Mouse (Mus musculus) heart, postnatal 0 days (tissue): Measurements from ENCODE around the gene Dyrk3. TPM values are rescaled to one million over a fixed set of nuclear protein-coding genes. Genes with fewer than 3 reads are reported as not detected.

Experiments used
- ATAC-seq: fragments of 200-750 bp; cut with Nextera tagmentation; 2 replicates; pipeline ENCODE4 v1.8.0; 2017; ENCODE audit warnings: low read depth, moderate number of reproducible peaks, moderate library complexity; ENCODE audit not compliant: insufficient read depth
- DNase-seq: peaks from one replicate; pipeline ENCODE4 v3.0.0-alpha.2; 2016; ENCODE audit warnings: low spot score
- H3K27ac ChIP-seq: fragments of 300-500 bp; sonication (generic); 2 replicates; pipeline ENCODE4 v1.5.1; 2014; ENCODE audit warnings: low read depth, mild to moderate bottlenecking
- H3K27me3 ChIP-seq: fragments of 300-500 bp; sonication (generic); 2 replicates; pipeline ENCODE4 v1.6.1; 2014; ENCODE audit warnings: low read length, mixed read lengths; ENCODE audit not compliant: control insufficient read depth, insufficient read depth
- H3K36me3 ChIP-seq: fragments of 300-500 bp; sonication (generic); replicated peaks from 2 replicates; pipeline ENCODE4 v1.6.1; 2014; ENCODE audit warnings: low read length, mixed read lengths; ENCODE audit not compliant: control insufficient read depth, insufficient read depth
- H3K4me1 ChIP-seq: fragments of 300-500 bp; sonication (generic); 2 replicates; pipeline ENCODE4 v1.6.1; 2014; ENCODE audit warnings: antibody characterized with exemption; ENCODE audit not compliant: control insufficient read depth, insufficient read depth
- H3K4me2 ChIP-seq: fragments of 300-500 bp; sonication (generic); 2 replicates; pipeline ENCODE4 v1.6.1; 2014; ENCODE audit warnings: low read depth, mild to moderate bottlenecking, low read length, moderate library complexity
- H3K4me3 ChIP-seq: fragments of 300-500 bp; sonication (generic); 2 replicates; pipeline ENCODE4 v1.5.1; 2014; ENCODE audit warnings: low read depth, low read length
- H3K9ac ChIP-seq: fragments of 300-500 bp; sonication (generic); replicated peaks from 2 replicates; pipeline ENCODE4 v1.6.1; 2014; ENCODE audit warnings: low read depth, low read length, mixed read lengths
- H3K9me3 ChIP-seq: fragments of 300-500 bp; sonication (generic); replicated peaks from 2 replicates; pipeline ENCODE4 v1.6.1; 2016; ENCODE audit warnings: low read length; ENCODE audit not compliant: control insufficient read depth
- CTCF ChIP-seq: IDR thresholded peaks from 2 replicates; pipeline ENCODE4 v1.5.1; 2016; ENCODE audit warnings: antibody characterized with exemption, control low read depth, low read depth
- EP300 ChIP-seq: IDR thresholded peaks from 2 replicates; pipeline ENCODE4 v1.6.1; 2016; ENCODE audit warnings: antibody characterized with exemption, low read depth
- WGBS: fragments of 180-500 bp; shearing (Covaris S2); extraction: QIAGEN DNeasy Blood & Tissue Kit; methylation state at CpG from one replicate; pipeline ENCODE4 v1.1.7; 2014; 5-methylcytosine and 5-hydroxymethylcytosine counted together
- polyA plus RNA-seq: library from polyadenylated mRNA; unstranded; fragments of >200 nt; fragmentation: Nextera tagmentation; extraction: Ambion mirVana; gene quantifications from 2 replicates; pipeline ENCODE4 v1.2.1, GENCODE M21; 2015
- total RNA-seq: library from RNA; depleted of rRNA; stranded (reverse); fragments of >200 nt; gene quantifications from 2 replicates; pipeline ENCODE4 v1.2.3, GENCODE M21; 2014; ENCODE audit warnings: low replicate concordance

The Dyrk3 gene
- total and polyA plus RNA-seq, 2 experiments from 2014 or later = 0.86 to 1.4 TPM

DNA sequence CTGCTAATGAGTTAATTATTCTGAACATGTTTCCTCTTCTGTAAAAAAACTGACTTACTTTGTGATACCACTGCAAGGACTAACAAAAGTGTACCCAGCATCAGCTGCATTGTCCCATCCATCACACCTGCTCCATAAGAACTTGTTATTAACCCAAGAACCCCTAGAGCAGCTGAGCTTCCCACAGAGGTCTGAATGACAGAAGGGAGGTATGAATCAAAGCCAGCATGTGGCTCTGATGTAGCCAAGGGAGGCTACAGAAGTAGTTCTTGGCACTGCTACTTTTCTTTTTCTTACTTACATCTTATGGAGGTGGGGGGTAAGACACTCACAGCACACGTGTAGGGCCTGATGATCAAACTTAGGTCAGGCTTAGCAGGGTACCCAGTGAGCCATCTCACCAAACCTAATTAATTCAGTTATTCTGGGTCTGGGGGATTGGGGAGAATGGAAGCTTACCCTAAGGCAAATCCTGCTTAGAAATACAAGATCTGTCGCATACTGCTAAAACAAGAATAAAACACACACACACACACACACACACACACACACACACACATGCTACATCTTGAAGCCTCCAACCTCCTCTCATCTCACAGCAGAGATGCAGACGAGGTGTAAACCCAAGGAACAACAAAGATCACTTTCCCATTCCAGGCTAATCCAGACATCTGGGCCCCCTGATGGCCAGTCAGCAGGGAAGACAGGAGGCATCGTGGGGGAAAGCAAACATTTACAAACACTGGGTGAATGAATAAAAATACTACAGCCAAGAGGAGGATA is 52.0 kb downstream of the Dyrk3 start:
- Histone ChIP-seq H3K9me3 (no peaks in the 10 kb centered on the region), H3K9ac (0 out of 2 replicates have a peak overlapping the region, but pooled peaks have one; percentile 27), H3K4me1 (peaks cover 94% of the 10 kb centered on the region), H3K36me3 (no peaks in the 10 kb centered on the region), H3K27ac (peak overlapping the region; percentile 15; the same call in 1 of the 2 replicates), H3K27me3 (no peaks in the 10 kb centered on the region), H3K4me3 (no peak overlapping the region), H3K4me2 (no peak overlapping the region)
- TF ChIP-seq EP300 = no peak
- TF ChIP-seq CTCF = no peak
- ATAC-seq = no peak
- no peak for DNase-seq
- WGBS = 42% methylated on average over 4 of the region's 4 CpGs

DNA sequence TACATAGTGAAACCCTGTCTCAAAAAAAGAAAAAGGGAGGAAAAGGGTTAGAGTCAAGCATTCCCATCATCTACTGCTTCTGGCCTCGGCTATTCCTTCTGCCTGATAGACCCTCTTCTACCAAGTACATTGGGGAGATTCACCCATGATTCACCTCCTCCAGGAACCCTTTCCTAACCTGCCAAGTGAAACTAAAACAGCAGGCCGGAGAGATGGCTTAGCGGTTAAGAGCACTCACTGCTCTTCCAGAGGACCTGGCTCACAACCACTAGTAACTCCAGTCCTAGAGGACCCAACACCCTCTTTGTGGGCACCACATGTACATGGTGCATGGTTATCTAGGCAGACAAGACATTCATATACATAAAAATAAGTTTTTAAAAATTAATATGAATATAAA is 52.9 kb downstream of the Dyrk3 start:
- 42% methylated on average over 3 of the region's 3 CpGs for WGBS
- TF ChIP-seq CTCF = no peak
- no peak for TF ChIP-seq EP300
- DNase-seq (no peak), ATAC-seq (no peak)
- Histone ChIP-seq H3K4me2 (no peak overlapping the region), H3K9me3 (no peaks in the 10 kb centered on the region), H3K4me1 (peaks cover 94% of the 10 kb centered on the region), H3K27ac (no peak overlapping the region), H3K9ac (no peak overlapping the region), H3K4me3 (no peak overlapping the region), H3K27me3 (no peaks in the 10 kb centered on the region), H3K36me3 (no peaks in the 10 kb centered on the region)

DNA sequence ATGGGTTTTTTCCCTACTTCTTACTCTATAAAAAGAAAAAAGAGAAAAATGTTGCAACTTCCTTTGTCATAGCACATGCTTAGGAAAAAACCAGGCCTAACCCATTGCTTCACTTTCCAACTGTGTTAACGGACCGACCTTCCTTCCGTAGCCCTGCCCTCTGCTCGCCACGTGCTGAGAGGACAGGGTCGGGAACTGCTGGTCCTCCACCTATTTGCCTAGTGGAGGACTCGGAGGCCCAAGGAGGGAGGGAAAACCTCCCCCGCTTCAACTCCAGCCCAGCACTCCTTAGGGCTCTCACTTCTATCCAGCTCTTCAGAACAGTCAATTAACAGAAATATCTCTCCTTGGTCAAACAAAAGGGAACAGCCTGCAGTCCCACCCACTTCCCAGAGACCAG is 53.9 kb downstream of the Dyrk3 start:
- Histone ChIP-seq H3K4me1 (peaks cover 94% of the 10 kb centered on the region), H3K9me3 (no peaks in the 10 kb centered on the region), H3K4me3 (no peak overlapping the region), H3K27ac (peak overlapping the region; percentile 47), H3K27me3 (no peaks in the 10 kb centered on the region), H3K4me2 (peak overlapping the region; percentile 37), H3K9ac (no peak overlapping the region), H3K36me3 (no peaks in the 10 kb centered on the region)
- 20% methylated on average over 8 of the region's 8 CpGs for WGBS
- TF ChIP-seq EP300 (no peak), CTCF (no peak)
- ATAC-seq = peak; percentile 45; the same call in 1 of the 2 replicates
- no peak for DNase-seq

DNA sequence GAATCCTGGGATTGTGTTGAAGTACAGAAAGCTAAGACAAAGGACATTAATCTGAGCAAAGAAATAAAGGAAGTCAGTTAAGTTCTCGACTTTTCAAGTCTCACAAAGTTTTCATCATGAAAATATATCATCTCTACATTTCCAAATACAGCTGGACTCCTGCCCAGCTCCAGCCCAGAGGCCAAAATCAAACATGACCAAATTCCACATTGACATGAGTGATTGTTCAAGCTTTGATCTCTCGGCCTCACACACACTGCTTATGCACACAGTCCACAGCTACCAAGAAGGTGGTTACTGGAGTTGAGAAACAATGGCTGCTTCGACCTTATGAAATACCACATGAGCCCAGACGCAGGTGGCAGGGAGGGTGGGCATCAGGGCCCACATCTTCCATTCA is 54.5 kb downstream of the Dyrk3 start:
- no peak overlapping the region for H3K4me3 ChIP-seq
- TF ChIP-seq CTCF = no peak
- no peak for TF ChIP-seq EP300
- peaks cover 94% of the 10 kb centered on the region for H3K4me1 ChIP-seq
- peak overlapping the region; percentile 13; the same call in 1 of the 2 replicates for H3K9ac ChIP-seq
- 23% methylated on average over 4 of the region's 4 CpGs for WGBS
- ATAC-seq (no peak), DNase-seq (no peak)
- H3K9me3 ChIP-seq = no peaks in the 10 kb centered on the region
- H3K27me3 ChIP-seq = no peaks in the 10 kb centered on the region
- peak overlapping the region; percentile 22; the same call in 1 of the 2 replicates for H3K4me2 ChIP-seq
- H3K27ac ChIP-seq = peak overlapping the region; percentile 47
- H3K36me3 ChIP-seq = no peaks in the 10 kb centered on the region

DNA sequence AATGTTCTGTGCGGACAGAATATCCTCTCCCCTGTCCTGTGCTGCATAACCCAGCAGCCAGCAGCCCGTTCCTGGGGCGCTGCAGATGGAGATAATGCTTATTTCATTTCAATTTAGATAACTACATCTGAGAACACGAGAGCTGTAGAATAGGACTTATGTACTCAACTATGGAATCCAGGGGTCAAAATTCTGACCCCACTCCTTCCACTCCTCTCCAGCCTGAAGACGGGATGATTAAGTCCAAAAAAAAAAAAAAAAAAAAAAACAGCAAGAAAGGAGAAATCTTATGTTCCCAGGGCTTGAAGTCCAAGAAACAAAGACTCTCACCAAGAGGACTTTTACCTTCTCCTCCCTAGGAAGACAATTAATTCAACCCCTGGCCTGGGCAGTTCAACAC is 55.0 kb downstream of the Dyrk3 start:
- Histone ChIP-seq H3K4me3 (no peak overlapping the region), H3K27ac (peak overlapping the region; percentile 47), H3K36me3 (no peaks in the 10 kb centered on the region), H3K4me2 (no peak overlapping the region), H3K9ac (no peak overlapping the region), H3K27me3 (no peaks in the 10 kb centered on the region), H3K9me3 (no peaks in the 10 kb centered on the region), H3K4me1 (peaks cover 92% of the 10 kb centered on the region)
- TF ChIP-seq CTCF (no peak), EP300 (no peak)
- DNase-seq (no peak), ATAC-seq (no peak)
- 35% methylated on average over 5 of the region's 5 CpGs for WGBS
